Comparison of ENCODE assay signal across 27 mouse cellular contexts in genomic region chr10:107323865-107324264, GRCm38 (mm10). TPM values are rescaled to one million over a fixed set of nuclear protein-coding genes. Genes with fewer than 3 reads are reported as not detected.
"Had no signal": no experiment of that assay in that cellular context is flagged by ENCODE, and none has a peak within 500 bp of the region (broad histone marks: within the 10 kb centered on the region; RNA-seq: fewer than 3 reads in every experiment).

No protein-coding gene starts in this region.

- H3K9me3 ChIP-seq: heart, embryonic 10.5 days; heart, embryonic 12.5 days; hindbrain, embryonic 10.5 days; hindbrain, embryonic 12.5 days; intestine, embryonic 15.5 days; limb, embryonic 10.5 days; limb, embryonic 12.5 days; liver, embryonic 13.5 days had no signal

- H3K27ac ChIP-seq: gastrocnemius, adult 2 months; heart, embryonic 10.5 days; hindbrain, embryonic 10.5 days; hindbrain, embryonic 12.5 days; hindbrain, embryonic 14.5 days; intestine, embryonic 15.5 days; layer of hippocampus, adult 2 months; left cerebral cortex, adult 2 months; limb, embryonic 10.5 days; limb, embryonic 12.5 days; liver, embryonic 13.5 days had no signal

- H3K9ac ChIP-seq: heart, embryonic 12.5 days; hindbrain, embryonic 12.5 days; hindbrain, embryonic 14.5 days; intestine, embryonic 15.5 days; limb, embryonic 12.5 days; liver, embryonic 13.5 days had no signal

- ATAC-seq: hindbrain, embryonic 16.5 days; inflammation-experienced regulatory T-cells, adult 6 months; intestine, embryonic 15.5 days; intestine, postnatal 0 days had no signal

- H3K4me1 ChIP-seq: heart, embryonic 10.5 days; heart, embryonic 12.5 days; hindbrain, embryonic 10.5 days; hindbrain, embryonic 12.5 days; intestine, embryonic 15.5 days; limb, embryonic 10.5 days; limb, embryonic 12.5 days; liver, embryonic 13.5 days had no signal

- H3K27me3 ChIP-seq: heart, embryonic 12.5 days; hindbrain, embryonic 12.5 days; intestine, embryonic 15.5 days; limb, embryonic 12.5 days; liver, embryonic 13.5 days had no signal

- H3K4me2 ChIP-seq: heart, embryonic 12.5 days; hindbrain, embryonic 12.5 days; hindbrain, embryonic 14.5 days; intestine, embryonic 15.5 days; limb, embryonic 12.5 days; liver, embryonic 13.5 days had no signal

- H3K36me3 ChIP-seq: heart, embryonic 10.5 days; heart, embryonic 12.5 days; hindbrain, embryonic 10.5 days; hindbrain, embryonic 12.5 days; intestine, embryonic 15.5 days; limb, embryonic 10.5 days; limb, embryonic 12.5 days; liver, embryonic 13.5 days had no signal

- DNase-seq: gastrocnemius, adult 2 months; gastrocnemius, postnatal 10 days; gastrocnemius, postnatal 25 days; heart, adult 18-20 months; heart, postnatal 10 days; heart, postnatal 4 days; kidney, adult 18-20 months; kidney, adult 8-10 months; kidney, postnatal 10 days; kidney, postnatal 25 days; kidney, postnatal 4 days; liver; liver, embryonic 13.5 days had no signal

- H3K4me3 ChIP-seq: gastrocnemius, adult 2 months; heart, embryonic 10.5 days; heart, embryonic 12.5 days; hindbrain, embryonic 10.5 days; hindbrain, embryonic 12.5 days; intestine, embryonic 15.5 days; layer of hippocampus, adult 2 months; left cerebral cortex, adult 2 months; limb, embryonic 10.5 days; limb, embryonic 12.5 days; liver, embryonic 13.5 days had no signal

RNA-seq across cellular contexts. Expression of gene Lin7a, which starts 52.4 kb away (rescaled TPM):
- total RNA-seq: granulocyte monocyte progenitor cell, adult 5-6 weeks had no signal
